ENCODE assay signal across 12 mouse cellular contexts in the genomic region with DNA sequence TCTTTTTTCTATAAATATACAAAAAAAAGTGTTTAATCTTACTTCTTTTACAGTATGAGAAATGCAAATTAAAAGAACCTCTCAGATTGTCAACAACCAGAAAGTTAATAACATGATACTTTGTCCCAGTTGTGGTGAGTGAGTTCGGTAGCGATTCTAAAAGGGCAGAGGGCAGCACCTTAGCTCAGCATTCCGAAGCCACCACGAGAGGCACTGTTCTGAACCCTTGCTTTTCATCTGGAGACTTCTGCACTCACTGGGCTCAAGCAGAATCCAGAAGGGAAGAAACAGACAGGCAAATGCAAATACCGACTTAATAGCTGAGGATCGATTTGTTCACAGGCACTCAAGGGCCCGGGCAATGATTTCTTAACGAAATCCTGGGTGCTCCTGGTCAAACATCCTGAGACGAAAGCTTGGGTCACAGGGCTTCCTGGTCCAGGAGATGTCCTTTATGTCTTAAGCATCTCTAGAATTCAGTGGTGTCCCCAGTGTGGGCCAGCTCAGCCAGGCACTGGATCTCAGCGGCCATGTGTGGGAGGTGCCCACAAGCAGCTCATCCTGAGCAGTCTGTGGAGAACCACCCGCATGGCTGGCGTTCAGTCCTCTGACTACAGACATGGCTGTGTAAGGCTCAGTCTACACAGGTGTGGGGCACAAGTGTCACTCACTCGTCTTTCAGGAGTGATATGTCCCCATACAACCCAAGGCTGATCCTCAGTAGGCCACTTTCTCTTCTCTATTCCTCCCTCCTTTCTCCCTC. TPM values are rescaled to one million over a fixed set of nuclear protein-coding genes. Genes with fewer than 3 reads are reported as not detected.
DNase-seq lines count a peak whose midpoint lies in the region; ATAC-seq and TF ChIP-seq lines count a peak whose summit lies in the region.
"Had no signal": no experiment of that assay in that cellular context is flagged by ENCODE, and none has a peak within 500 bp of the region (broad histone marks: within the 10 kb centered on the region; RNA-seq: fewer than 3 reads in every experiment).

No protein-coding gene starts in this region.

- H3K4me2 ChIP-seq in intestine, postnatal 0 days (replicated peaks; ENCODE audit: low read depth), result no peak overlapping the region
- H3K4me2 ChIP-seq: embryonic facial prominence, embryonic 13.5 days; liver, embryonic 15.5 days had no signal

- H3K4me3 ChIP-seq in E14TG2a.4 (replicated peaks; ENCODE audit: low read length), result no peak overlapping the region
- H3K4me3 ChIP-seq in intestine, postnatal 0 days (ENCODE audit: low read depth, low read length), result no peak overlapping the region
- H3K4me3 ChIP-seq: embryonic facial prominence, embryonic 13.5 days; liver, embryonic 15.5 days had no signal

- H3K27ac ChIP-seq in intestine, postnatal 0 days (ENCODE audit: low read depth, low read length), result no peak overlapping the region
- H3K27ac ChIP-seq: embryonic facial prominence, embryonic 13.5 days; liver, embryonic 15.5 days had no signal

- peaks cover 25% of the 10 kb centered on the region for H3K27me3 ChIP-seq in E14TG2a.4 (ENCODE audit: insufficient read depth, low read length)
- H3K27me3 ChIP-seq in intestine, postnatal 0 days (replicated peaks; ENCODE audit: control insufficient read depth, insufficient read depth, low read length), result no peaks in the 10 kb centered on the region
- H3K27me3 ChIP-seq: embryonic facial prominence, embryonic 13.5 days; liver, embryonic 15.5 days had no signal

- H3K9ac ChIP-seq in intestine, postnatal 0 days (ENCODE audit: low read depth, low read length), result no peak overlapping the region
- H3K9ac ChIP-seq: embryonic facial prominence, embryonic 13.5 days; liver, embryonic 15.5 days had no signal

- peaks cover 5% of the 10 kb centered on the region for H3K4me1 ChIP-seq in E14TG2a.4 (replicated peaks; ENCODE audit: low read depth, low read length)
- no peaks in the 10 kb centered on the region for H3K4me1 ChIP-seq in intestine, postnatal 0 days (replicated peaks; ENCODE audit: control insufficient read depth, insufficient read depth, low read length)
- H3K4me1 ChIP-seq: liver, embryonic 15.5 days had no signal

- no peak for ATAC-seq in intestine, postnatal 0 days

- H3K36me3 ChIP-seq in E14TG2a.4 (ENCODE audit: insufficient read depth, low read length), result no peaks in the 10 kb centered on the region
- no peaks in the 10 kb centered on the region for H3K36me3 ChIP-seq in intestine, postnatal 0 days (ENCODE audit: control insufficient read depth, insufficient read depth)
- H3K36me3 ChIP-seq: embryonic facial prominence, embryonic 13.5 days; liver, embryonic 15.5 days had no signal

- WGBS in intestine, postnatal 0 days, result 52% methylated on average over 13 of the region's 13 CpGs

- peaks cover 27% of the 10 kb centered on the region for H3K9me3 ChIP-seq in E14TG2a.4 (ENCODE audit: low read length)
- H3K9me3 ChIP-seq in intestine, postnatal 0 days (ENCODE audit: control insufficient read depth), result no peaks in the 10 kb centered on the region
- H3K9me3 ChIP-seq: liver, embryonic 15.5 days had no signal

- DNase-seq in embryo, embryonic 10 days (ENCODE audit: low spot score), result peak; percentile 72
- no peak for DNase-seq in embryo, embryonic 9.5 days (ENCODE audit: extremely low spot score)
- peak; percentile 56 for DNase-seq in kidney, adult 8-10 months
- no peak for DNase-seq in kidney, adult 11 months
- DNase-seq in spleen, postnatal 10 days (ENCODE audit: low spot score in 2 of 2), result no peak
- DNase-seq in spleen, postnatal 14 days (ENCODE audit: low spot score in 2 of 2), result no peak
- DNase-seq: adrenal gland, adult 8-10 months; right cerebral cortex, postnatal 25 days had no signal

- peak; percentile 13; the same call in 1 of the 2 replicates for TF ChIP-seq CTCF in E14TG2a.4 (conservative IDR thresholded peaks at IDR 0.05; ENCODE audit: low read length)
- TF ChIP-seq CTCF in intestine, postnatal 0 days (IDR thresholded peaks at IDR 0.05; ENCODE audit: low read depth), result peak; percentile 55

RNA-seq across cellular contexts. Expression of gene Spo11, which starts 18.3 kb away (rescaled TPM):
- polyA plus RNA-seq in intestine, postnatal 0 days (2015; fragmentation: Nextera tagmentation; extraction: Ambion mirVana), result 0.04 TPM in 1 of 2 replicates, not detected in the other
- polyA plus RNA-seq: liver, embryonic 15.5 days had no signal

RNA-seq across cellular contexts. Expression of gene Bmp7, which starts 19.1 kb away (rescaled TPM):
- polyA plus RNA-seq in intestine, postnatal 0 days (2015; fragmentation: Nextera tagmentation; extraction: Ambion mirVana), result 37.6 and 41.1 TPM in 2 replicates

RNA-seq across cellular contexts. Expression of gene Rae1, which starts 40.7 kb away (rescaled TPM):
- polyA plus RNA-seq in intestine, postnatal 0 days (2015; fragmentation: Nextera tagmentation; extraction: Ambion mirVana), result 62.8 and 63.5 TPM in 2 replicates

Comparison
In these comparisons a context has a peak if more than half of its experiments do, and no peak if none do; other contexts are left out.
1. DNase-seq: peak in embryo, embryonic 10 days (single experiment) and kidney, adult 8-10 months (2 of 2); none in embryo, embryonic 9.5 days (single experiment), kidney, adult 11 months (single experiment), spleen, postnatal 10 days (0 of 2) and spleen, postnatal 14 days (0 of 2).